Mouse (Mus musculus): Measurements from ENCODE around the gene Gp1bb. TPM values are rescaled to one million over a fixed set of nuclear protein-coding genes. Genes with fewer than 3 reads are reported as not detected.

Gene Gp1bb
- not detected for total RNA-seq (2022)

- no peak for DNase-seq (ENCODE audit: low spot score in 2 of 2)
These were observed at the start of gene Gp1bb for GRCm38 (mm10) chr16:18622019-18622418. Gene Gp1bb, minus strand, starts transcription at chr16:18622403.

GRCm38 (mm10) chr16:18669914-18670313 lies 47.7 kb upstream of the Gp1bb start:
- no peak for DNase-seq (ENCODE audit: low spot score in 2 of 2)

GRCm38 (mm10) chr16:18658597-18658996 lies 36.4 kb upstream of the Gp1bb start:
- DNase-seq (ENCODE audit: low spot score in 2 of 2): no peak

GRCm38 (mm10) chr16:18655372-18656098 lies 33.3 kb upstream of the Gp1bb start:
- no peak for DNase-seq (ENCODE audit: low spot score in 2 of 2)

- no peak for DNase-seq (ENCODE audit: low spot score in 2 of 2)
These were observed 31.3 kb upstream of the Gp1bb start for GRCm38 (mm10) chr16:18653290-18654160.

GRCm38 (mm10) chr16:18649126-18649525 lies 26.9 kb upstream of the Gp1bb start:
- DNase-seq (ENCODE audit: low spot score in 2 of 2): no peak

GRCm38 (mm10) chr16:18645329-18645728 lies 23.1 kb upstream of the Gp1bb start:
- DNase-seq (ENCODE audit: low spot score in 2 of 2): no peak

- no peak for DNase-seq (ENCODE audit: low spot score in 2 of 2)
These were observed 22.3 kb upstream of the Gp1bb start for GRCm38 (mm10) chr16:18644485-18644884.

GRCm38 (mm10) chr16:18643406-18643998 lies 21.3 kb upstream of the Gp1bb start:
- no peak for DNase-seq (ENCODE audit: low spot score in 2 of 2)

- no peak for DNase-seq (ENCODE audit: low spot score in 2 of 2)
These were observed 20.7 kb upstream of the Gp1bb start for GRCm38 (mm10) chr16:18642897-18643296.

GRCm38 (mm10) chr16:18642291-18642690 lies 20.1 kb upstream of the Gp1bb start:
- no peak for DNase-seq (ENCODE audit: low spot score in 2 of 2)

GRCm38 (mm10) chr16:18639382-18639929 lies 17.3 kb upstream of the Gp1bb start:
- no peak for DNase-seq (ENCODE audit: low spot score in 2 of 2)

GRCm38 (mm10) chr16:18638396-18638795 lies 16.2 kb upstream of the Gp1bb start:
- no peak for DNase-seq (ENCODE audit: low spot score in 2 of 2)

- no peak for DNase-seq (ENCODE audit: low spot score in 2 of 2)
These were observed 14.6 kb upstream of the Gp1bb start for GRCm38 (mm10) chr16:18636804-18637203.

- no peak for DNase-seq (ENCODE audit: low spot score in 2 of 2)
These were observed 14.2 kb upstream of the Gp1bb start for GRCm38 (mm10) chr16:18636401-18636800.

- no peak for DNase-seq (ENCODE audit: low spot score in 2 of 2)
These were observed 11.1 kb upstream of the Gp1bb start for GRCm38 (mm10) chr16:18633333-18633732.

GRCm38 (mm10) chr16:18632816-18633215 lies 10.6 kb upstream of the Gp1bb start:
- DNase-seq (ENCODE audit: low spot score in 2 of 2): no peak

- DNase-seq (ENCODE audit: low spot score in 2 of 2): no peak
These were observed 9.9 kb upstream of the Gp1bb start for GRCm38 (mm10) chr16:18632059-18632458.

- no peak for DNase-seq (ENCODE audit: low spot score in 2 of 2)
These were observed 8.9 kb upstream of the Gp1bb start for GRCm38 (mm10) chr16:18631141-18631540.

GRCm38 (mm10) chr16:18630291-18630690 lies 8.1 kb upstream of the Gp1bb start:
- DNase-seq (ENCODE audit: low spot score in 2 of 2): no peak

- peak in 1 of 2 experiments; percentile 62 for DNase-seq (ENCODE audit: low spot score in 2 of 2)
These were observed 7.4 kb upstream of the Gp1bb start, which contains the start of gene Sept5 for GRCm38 (mm10) chr16:18629390-18630231. Gene Sept5, minus strand, starts transcription at chr16:18629954.
